Mouse (Mus musculus) lung, embryonic 16.5 days (tissue): Measurements from ENCODE around the gene Cbll1. TPM values are rescaled to one million over a fixed set of nuclear protein-coding genes. Genes with fewer than 3 reads are reported as not detected.

Experiments
- ATAC-seq: fragments of 200-750 bp; cut with Nextera tagmentation; 2 replicates; pipeline ENCODE4 v1.8.0; 2017; ENCODE audit warnings: low read depth, mild to moderate bottlenecking, moderate library complexity
- H3K27ac ChIP-seq: fragments of 300-500 bp; sonication (generic); 2 replicates; pipeline ENCODE4 v1.5.1; 2014; ENCODE audit warnings: mild to moderate bottlenecking, control low read depth, low read length
- H3K27me3 ChIP-seq: fragments of 300-500 bp; sonication (generic); 2 replicates; pipeline ENCODE4 v1.6.1; 2014; ENCODE audit warnings: low read depth, low read length, mixed read lengths; ENCODE audit not compliant: control insufficient read depth, insufficient read depth
- H3K36me3 ChIP-seq: fragments of 300-500 bp; sonication (generic); 2 replicates; pipeline ENCODE4 v1.6.1; 2014; ENCODE audit warnings: low read length; ENCODE audit not compliant: control insufficient read depth, insufficient read depth
- H3K4me1 ChIP-seq: fragments of 300-500 bp; sonication (generic); replicated peaks from 2 replicates; pipeline ENCODE4 v1.6.1; 2014; ENCODE audit warnings: low read length, mixed read lengths; ENCODE audit not compliant: control insufficient read depth, insufficient read depth
- H3K4me2 ChIP-seq: fragments of 300-500 bp; sonication (generic); 2 replicates; pipeline ENCODE4 v1.6.1; 2014; ENCODE audit warnings: low read depth, low read length, control low read depth
- H3K4me3 ChIP-seq: fragments of 300-500 bp; sonication (generic); 2 replicates; pipeline ENCODE4 v1.5.1; 2014; ENCODE audit warnings: mild to moderate bottlenecking, low read length, control low read depth
- H3K9ac ChIP-seq: fragments of 300-500 bp; sonication (generic); 2 replicates; pipeline ENCODE4 v1.6.1; 2014; ENCODE audit warnings: low read length, control low read depth
- H3K9me3 ChIP-seq: fragments of 300-500 bp; sonication (generic); 2 replicates; pipeline ENCODE4 v1.6.1; 2016; ENCODE audit warnings: low read length; ENCODE audit not compliant: control insufficient read depth
- WGBS: fragments of 180-500 bp; shearing (Covaris S2); extraction: QIAGEN DNeasy Blood & Tissue Kit; methylation state at CpG from one replicate; pipeline ENCODE4 v1.1.7; 2014; 5-methylcytosine and 5-hydroxymethylcytosine counted together
- polyA plus RNA-seq: library from polyadenylated mRNA; unstranded; fragments of >200 nt; fragmentation: Nextera tagmentation; extraction: Ambion mirVana; gene quantifications from 2 replicates; pipeline ENCODE4 v1.2.1, GENCODE M21; 2015

Gene Cbll1
- polyA plus RNA-seq, 1 experiment from 2014 or later, result 16.6 TPM

- no peak overlapping the region for H3K9ac ChIP-seq
- no peak for ATAC-seq
- no peaks in the 10 kb centered on the region for H3K27me3 ChIP-seq
- no peak overlapping the region for H3K4me2 ChIP-seq
- no peaks in the 10 kb centered on the region; the same call in 1 of the 2 replicates for H3K4me1 ChIP-seq
- H3K36me3 ChIP-seq, result no peaks in the 10 kb centered on the region
- 91% methylated on average over 9 of the region's 9 CpGs for WGBS
- no peaks in the 10 kb centered on the region for H3K9me3 ChIP-seq
- no peak overlapping the region for H3K4me3 ChIP-seq
- no peak overlapping the region for H3K27ac ChIP-seq
Observed at GRCm38 (mm10) chr12:31456271-31456670, 43.1 kb downstream of the Cbll1 start.

- Histone ChIP-seq H3K36me3 (no peaks in the 10 kb centered on the region), H3K27me3 (no peaks in the 10 kb centered on the region), H3K9ac (no peak overlapping the region), H3K27ac (no peak overlapping the region), H3K4me3 (no peak overlapping the region), H3K9me3 (no peaks in the 10 kb centered on the region), H3K4me2 (no peak overlapping the region), H3K4me1 (0 out of 2 replicates have a peak, but pooled peaks cover under 1% of the 10 kb centered on the region)
- 75% methylated on average over 3 of the region's 3 CpGs for WGBS
- no peak for ATAC-seq
Observed at GRCm38 (mm10) chr12:31449341-31449740, 50.1 kb downstream of the Cbll1 start.

DNA sequence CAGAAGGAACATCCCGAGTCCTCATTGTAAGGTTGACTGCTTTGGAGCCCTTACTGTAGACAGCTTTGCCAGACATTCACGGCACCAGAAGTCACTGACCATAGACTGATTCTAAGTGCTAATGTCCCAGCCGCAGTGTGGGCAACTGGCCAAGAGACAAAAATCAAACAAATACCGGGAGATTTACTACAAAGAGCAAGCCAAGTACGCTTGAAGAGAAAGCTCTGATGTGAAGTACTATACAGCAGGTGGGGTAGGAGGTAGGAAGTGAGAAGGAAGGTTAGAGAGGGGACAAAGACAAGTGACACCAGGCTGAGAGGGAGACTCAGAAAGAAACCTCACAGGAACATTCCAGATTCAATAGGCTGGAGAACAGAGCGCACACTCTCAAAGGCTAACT is 54.6 kb downstream of the Cbll1 start:
- WGBS, result 24% methylated on average over 6 of the region's 6 CpGs
- no peaks in the 10 kb centered on the region for H3K27me3 ChIP-seq
- H3K27ac ChIP-seq, result no peak overlapping the region
- peak overlapping the region; percentile 47; the same call in 1 of the 2 replicates for H3K4me2 ChIP-seq
- no peaks in the 10 kb centered on the region for H3K36me3 ChIP-seq
- H3K4me1 ChIP-seq, result 0 out of 2 replicates have a peak, but pooled peaks cover 4% of the 10 kb centered on the region
- ATAC-seq, result peak; percentile 86
- H3K9me3 ChIP-seq, result no peaks in the 10 kb centered on the region
- no peak overlapping the region for H3K4me3 ChIP-seq
- H3K9ac ChIP-seq, result no peak overlapping the region

- H3K9ac ChIP-seq, result no peak overlapping the region
- H3K36me3 ChIP-seq, result no peaks in the 10 kb centered on the region
- no peaks in the 10 kb centered on the region for H3K9me3 ChIP-seq
- peak overlapping the region; percentile 47 for H3K4me2 ChIP-seq
- 0 out of 2 replicates have a peak, but pooled peaks cover 4% of the 10 kb centered on the region for H3K4me1 ChIP-seq
- H3K4me3 ChIP-seq, result peak overlapping the region; percentile 10; the same call in 1 of the 2 replicates
- under 1% methylated on average over 11 of the region's 11 CpGs for WGBS
- H3K27me3 ChIP-seq, result no peaks in the 10 kb centered on the region
- peak; percentile 79 for ATAC-seq
- no peak overlapping the region for H3K27ac ChIP-seq
Observed at GRCm38 (mm10) chr12:31444131-31444546, 55.3 kb downstream of the Cbll1 start.

DNA sequence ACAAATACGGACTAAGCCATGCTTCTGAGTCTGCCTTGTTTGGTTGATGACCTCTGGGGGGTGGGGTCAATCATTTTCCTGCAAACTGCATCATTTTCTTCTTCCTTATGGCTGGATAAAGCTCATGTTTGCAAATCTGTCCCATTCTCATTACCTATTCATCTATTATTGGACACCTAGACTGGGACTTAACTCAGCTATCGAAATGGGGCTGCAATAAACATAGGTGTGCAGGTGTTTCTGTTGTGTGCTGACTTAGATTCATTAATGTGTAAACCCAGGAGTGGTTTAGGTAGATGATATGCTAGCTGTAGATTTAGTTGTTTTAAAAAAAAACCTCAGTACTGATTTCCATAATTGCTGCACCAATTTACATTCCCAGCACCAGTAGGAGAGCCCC is 59.8 kb downstream of the Cbll1 start:
- no peak overlapping the region for H3K4me3 ChIP-seq
- H3K27ac ChIP-seq, result no peak overlapping the region
- no peak for ATAC-seq
- H3K9ac ChIP-seq, result no peak overlapping the region
- no peak overlapping the region for H3K4me2 ChIP-seq
- no peaks in the 10 kb centered on the region for H3K36me3 ChIP-seq
- WGBS, result 66% methylated on average over 2 of the region's 2 CpGs
- no peaks in the 10 kb centered on the region for H3K27me3 ChIP-seq
- H3K9me3 ChIP-seq, result no peaks in the 10 kb centered on the region
- H3K4me1 ChIP-seq, result 0 out of 2 replicates have a peak, but pooled peaks cover 4% of the 10 kb centered on the region

DNA sequence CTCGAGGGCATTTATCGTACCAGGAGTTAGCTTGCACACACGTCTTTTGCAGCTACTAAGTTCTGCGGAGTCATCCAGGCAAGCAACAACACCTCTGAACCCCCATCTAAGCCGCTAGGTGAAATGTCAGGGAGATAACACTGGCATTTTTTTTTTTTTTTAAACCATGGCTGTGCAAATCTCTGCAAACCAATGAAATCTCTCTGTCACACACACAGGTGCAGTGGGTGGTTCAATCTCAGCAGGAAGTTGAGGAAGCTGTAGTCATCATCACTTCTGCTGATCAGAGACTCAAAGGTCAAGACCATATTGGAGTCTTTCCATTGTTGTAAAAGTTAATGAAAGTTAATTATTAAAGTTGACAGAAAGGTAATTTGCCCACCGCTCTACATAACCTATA is 61.6 kb downstream of the Cbll1 start:
- no peak for ATAC-seq
- no peak overlapping the region for H3K4me3 ChIP-seq
- H3K4me2 ChIP-seq, result 0 out of 2 replicates have a peak overlapping the region, but pooled peaks have one; percentile 7
- H3K27ac ChIP-seq, result no peak overlapping the region
- H3K9ac ChIP-seq, result no peak overlapping the region
- no peaks in the 10 kb centered on the region for H3K4me1 ChIP-seq
- 44% methylated on average over 6 of the region's 6 CpGs for WGBS
- no peaks in the 10 kb centered on the region for H3K36me3 ChIP-seq
- no peaks in the 10 kb centered on the region for H3K9me3 ChIP-seq
- no peaks in the 10 kb centered on the region for H3K27me3 ChIP-seq

Other genes starting within 250 kb of the Cbll1 start
- gene Lamb1, start 234.4 kb downstream of the Cbll1 start, polyA plus RNA-seq, result 121 and 131 TPM in 2 replicates
- gene Dld, start 148.2 kb downstream of the Cbll1 start, polyA plus RNA-seq, result 107 and 121 TPM in 2 replicates
- 0.13 TPM in 1 of 2 replicates, not detected in the other for gene Slc26a3, start 108.7 kb downstream of the Cbll1 start, polyA plus RNA-seq
- gene Slc26a4, start 60.4 kb upstream of the Cbll1 start, polyA plus RNA-seq, result not detected in 2 replicates
- gene Bcap29, start 135.0 kb upstream of the Cbll1 start, polyA plus RNA-seq, result 28.1 and 31.2 TPM in 2 replicates
- 9.6 and 10.9 TPM in 2 replicates for gene Dus4l, start 155.2 kb upstream of the Cbll1 start, polyA plus RNA-seq
- 27.6 and 27.8 TPM in 2 replicates for gene Cog5, start 155.3 kb upstream of the Cbll1 start, polyA plus RNA-seq
- 0.72 and 0.79 TPM in 2 replicates for gene Gpr22, start 214.3 kb upstream of the Cbll1 start, polyA plus RNA-seq